Mouse (Mus musculus) embryo, embryonic 11.5 days (tissue): ENCODE data around the gene Kcnb1.

Source experiments
- DNase-seq: peaks from one replicate; pipeline ENCODE4 v3.0.0-alpha.2; 2012; ENCODE audit warnings: low read depth, low spot score

Gene Kcnb1

DNA sequence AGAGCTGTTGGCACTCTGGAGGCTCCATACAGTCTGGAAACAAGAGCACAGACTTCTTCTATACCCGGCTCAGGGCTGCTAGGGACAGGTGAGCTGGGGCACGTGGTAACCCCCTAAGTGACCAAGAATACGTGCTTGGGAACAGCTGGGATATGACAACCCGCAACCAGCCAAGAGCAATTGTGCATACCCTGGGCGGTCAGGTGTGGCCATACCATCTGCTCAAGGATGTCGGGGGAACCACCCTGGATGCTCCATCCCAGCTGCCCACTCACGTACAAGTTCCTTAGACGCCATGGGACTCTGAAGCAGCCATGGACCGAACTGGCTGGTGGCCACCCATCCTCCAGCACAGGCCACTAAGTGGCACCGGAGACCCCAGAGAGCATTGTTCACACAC, 26.8 kb downstream of the Kcnb1 start:
- no peak for DNase-seq

DNA sequence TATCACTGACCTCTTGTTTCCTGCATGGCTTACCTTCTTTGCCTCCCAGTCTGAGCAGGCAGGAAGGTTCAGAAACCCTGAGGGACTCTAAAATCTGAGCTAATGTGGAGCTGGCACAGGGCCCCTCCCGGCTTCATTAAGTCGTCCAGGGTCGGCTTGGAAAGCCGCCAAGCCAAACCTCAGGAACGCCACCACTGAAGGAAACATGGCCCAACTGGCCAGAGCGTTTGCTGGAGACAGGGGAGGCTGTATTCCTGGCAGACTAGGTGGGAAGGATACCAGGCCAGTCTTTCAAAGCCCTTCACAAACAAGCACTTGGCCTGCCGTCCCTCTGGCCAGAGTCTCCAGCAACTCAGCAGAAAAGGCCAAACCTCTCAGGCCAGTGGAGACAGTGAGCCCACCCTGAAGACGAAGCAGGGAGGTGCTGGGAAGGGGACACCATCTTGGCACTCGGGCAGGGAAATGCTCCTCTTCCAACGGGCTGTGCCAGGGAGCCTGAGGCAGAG, 27.4 kb downstream of the Kcnb1 start:
- no peak for DNase-seq

DNA sequence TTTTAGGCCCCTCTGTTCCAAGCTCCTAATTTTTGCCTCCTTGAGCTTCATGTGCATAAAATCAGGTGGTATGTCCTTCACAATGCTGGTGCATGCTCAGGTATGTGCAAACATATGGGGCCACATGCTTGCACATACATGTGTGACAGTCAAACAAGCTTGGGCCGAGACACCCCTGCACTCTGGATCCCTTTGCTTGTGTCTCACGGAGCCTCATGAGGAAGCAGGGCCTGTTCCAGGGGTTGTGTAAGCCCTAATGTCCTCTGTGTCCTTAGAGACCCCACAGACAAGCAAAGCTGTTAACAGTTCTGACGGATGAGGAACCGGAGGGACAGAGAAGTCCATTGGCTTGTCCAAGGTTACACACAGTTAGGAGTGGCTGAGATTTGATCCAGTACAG, 30.2 kb downstream of the Kcnb1 start:
- no peak for DNase-seq

DNA sequence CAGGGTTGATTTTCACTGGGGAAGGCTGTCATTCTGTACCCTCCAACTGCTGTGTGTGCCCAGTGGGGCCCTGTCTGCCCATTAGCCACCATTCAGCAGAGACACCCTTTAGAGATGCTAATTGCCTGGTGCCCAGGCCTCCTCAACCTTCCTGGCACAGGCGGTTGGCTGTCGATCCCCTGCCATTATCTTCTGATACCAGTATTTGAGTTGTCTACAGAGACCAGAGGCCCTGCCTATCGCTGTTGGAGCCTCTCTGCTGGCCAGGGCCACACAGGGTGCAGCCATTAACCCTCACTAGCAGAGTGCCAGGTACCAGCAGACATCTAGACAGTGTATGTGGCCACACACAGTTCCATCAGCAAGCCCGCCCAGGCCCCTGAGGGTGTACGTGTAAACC, 31.2 kb downstream of the Kcnb1 start:
- no peak for DNase-seq

DNA sequence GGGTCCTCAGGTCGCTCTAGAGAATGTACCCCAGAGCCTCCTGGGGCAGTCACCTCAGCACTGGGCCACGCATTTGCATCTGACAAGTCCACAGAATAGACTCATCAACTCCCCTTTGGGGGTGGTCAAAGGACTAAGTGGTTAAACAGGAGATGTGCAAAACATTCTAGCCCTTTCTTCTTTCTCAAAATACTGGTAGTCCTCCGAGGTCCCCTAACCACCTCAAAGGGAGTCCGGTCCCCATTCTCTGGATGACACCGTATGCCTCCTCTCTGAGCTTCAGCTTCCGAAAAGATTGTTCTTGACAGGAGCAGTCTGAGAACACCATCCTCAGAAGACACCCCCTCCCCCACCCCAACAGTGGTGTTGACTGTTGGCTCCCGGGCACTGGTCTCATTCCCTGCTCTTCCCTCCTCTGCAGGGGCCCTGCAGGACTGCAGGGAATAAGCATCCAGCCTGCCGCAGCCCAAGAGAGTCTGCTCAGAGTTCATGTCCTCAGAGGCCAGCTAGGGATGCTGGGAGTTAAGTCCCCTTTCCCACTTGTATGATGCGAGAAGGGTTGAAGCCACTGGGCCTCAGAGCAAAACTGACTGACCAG, 33.7 kb downstream of the Kcnb1 start:
- DNase-seq: no peak

DNA sequence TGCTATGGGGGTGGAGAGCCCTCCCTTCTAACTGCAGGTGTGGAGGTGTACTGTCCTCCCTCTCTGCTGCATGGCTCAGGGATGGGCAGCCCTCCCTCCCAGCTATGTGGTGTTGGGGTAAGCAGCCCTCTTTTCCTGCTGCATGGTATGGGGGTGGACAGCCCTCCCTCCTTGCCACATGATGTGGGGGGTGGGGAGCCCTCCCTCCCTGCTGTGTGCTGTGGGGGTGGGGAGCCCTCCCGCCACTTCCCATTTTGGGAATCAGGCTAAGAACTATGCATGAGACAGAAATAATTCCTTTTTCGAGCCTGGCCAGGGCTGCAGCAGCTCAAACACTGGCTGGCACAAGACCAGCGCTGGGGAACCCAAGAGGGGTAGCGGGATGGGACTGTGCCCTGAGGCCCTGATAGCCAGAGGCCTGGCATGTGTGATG, 34.4 kb downstream of the Kcnb1 start:
- no peak for DNase-seq

DNA sequence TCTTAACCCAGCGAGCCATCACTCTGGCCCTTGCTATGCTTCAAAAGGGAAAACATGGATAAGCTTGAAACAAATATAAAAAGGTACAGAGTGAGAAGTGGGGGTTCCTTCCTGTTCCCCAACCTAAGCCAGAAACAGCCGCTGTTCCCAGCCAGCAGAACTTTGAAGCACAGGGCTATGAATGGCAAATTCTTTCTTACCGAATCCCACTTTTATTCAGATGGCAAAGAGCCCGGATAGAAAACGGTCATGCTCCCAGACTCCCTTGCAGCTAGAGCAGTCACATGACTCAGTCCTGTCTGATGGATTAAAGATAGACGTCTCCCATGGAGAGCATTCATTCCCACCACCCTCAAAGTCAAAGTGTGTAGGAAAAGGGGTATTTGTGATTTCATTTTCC, 39.1 kb downstream of the Kcnb1 start:
- DNase-seq: no peak

DNA sequence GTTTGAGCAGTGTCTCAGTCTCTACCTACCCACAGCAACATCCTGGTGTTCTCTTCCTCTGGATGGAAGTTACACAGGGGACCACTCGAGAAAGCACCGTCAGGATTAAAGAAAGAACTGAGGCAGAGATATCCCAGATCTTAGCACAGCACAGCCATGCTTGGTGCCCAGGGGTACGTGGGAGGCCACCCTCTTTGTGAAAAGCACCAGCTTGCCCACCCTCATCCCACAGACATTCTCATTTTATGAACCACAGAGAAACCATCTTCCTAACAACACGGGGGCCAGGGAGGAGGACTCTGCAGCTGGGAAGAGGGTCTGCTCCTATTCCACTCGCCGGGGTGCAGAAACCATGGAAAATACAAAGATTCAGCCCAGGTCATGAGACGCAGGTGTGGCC, 39.8 kb downstream of the Kcnb1 start:
- DNase-seq: no peak

DNA sequence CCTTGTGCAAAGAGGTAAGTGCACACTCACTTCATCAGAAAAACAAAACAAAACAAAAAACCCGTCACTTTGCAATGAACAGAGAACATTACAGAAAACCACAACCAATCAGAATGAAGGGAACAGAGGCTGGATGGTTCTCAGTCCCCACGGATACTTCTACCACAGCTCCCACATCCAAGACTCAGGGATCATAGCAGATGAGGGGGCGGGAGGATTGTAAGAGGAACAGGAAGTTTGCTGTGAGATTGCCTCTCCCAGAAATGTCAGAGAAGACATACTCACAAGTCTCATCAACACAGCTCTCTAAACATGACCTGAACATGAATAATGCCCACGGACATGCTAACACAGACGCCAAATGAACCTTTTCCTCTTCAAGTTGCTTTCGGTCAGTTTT, 40.9 kb downstream of the Kcnb1 start:
- DNase-seq: no peak

DNA sequence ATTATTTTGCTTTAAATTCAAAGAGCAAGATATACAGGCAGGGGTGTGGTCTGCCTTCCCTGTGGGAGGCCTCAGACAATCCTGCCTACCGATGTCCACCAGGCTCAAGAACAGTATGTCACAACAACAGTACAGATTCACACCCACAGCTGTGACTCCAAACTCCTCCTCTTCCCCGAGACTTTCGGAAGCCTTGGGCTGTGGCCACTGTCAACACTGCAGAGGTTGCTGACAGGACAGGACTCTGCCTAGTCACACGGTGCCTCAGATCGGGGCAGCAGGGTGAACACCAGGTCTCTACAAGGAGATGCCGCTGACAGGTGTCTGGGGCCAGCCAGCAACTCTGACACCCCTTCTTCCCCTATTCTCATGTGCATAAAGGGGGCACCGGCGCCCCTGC, 42.2 kb downstream of the Kcnb1 start:
- DNase-seq: no peak

DNA sequence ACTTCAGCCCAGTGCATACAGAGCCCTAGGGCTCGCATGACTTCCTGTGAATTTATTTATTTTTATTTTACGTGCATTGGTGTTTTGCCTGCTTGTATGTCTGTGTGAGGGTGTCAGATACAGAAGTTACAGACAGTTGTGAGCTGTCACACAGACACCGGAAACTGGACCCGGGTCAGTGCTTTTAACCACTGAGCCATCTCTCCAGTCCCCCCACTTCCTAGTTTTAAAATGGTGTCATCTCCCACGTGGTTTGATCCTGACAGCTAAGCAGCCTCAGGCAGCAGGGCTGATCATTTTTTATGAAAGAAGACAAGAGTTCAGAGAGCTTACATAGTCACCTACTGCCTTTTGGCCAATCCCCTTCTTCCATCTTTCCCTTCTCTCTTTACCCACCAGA, 44.1 kb downstream of the Kcnb1 start:
- no peak for DNase-seq

DNA sequence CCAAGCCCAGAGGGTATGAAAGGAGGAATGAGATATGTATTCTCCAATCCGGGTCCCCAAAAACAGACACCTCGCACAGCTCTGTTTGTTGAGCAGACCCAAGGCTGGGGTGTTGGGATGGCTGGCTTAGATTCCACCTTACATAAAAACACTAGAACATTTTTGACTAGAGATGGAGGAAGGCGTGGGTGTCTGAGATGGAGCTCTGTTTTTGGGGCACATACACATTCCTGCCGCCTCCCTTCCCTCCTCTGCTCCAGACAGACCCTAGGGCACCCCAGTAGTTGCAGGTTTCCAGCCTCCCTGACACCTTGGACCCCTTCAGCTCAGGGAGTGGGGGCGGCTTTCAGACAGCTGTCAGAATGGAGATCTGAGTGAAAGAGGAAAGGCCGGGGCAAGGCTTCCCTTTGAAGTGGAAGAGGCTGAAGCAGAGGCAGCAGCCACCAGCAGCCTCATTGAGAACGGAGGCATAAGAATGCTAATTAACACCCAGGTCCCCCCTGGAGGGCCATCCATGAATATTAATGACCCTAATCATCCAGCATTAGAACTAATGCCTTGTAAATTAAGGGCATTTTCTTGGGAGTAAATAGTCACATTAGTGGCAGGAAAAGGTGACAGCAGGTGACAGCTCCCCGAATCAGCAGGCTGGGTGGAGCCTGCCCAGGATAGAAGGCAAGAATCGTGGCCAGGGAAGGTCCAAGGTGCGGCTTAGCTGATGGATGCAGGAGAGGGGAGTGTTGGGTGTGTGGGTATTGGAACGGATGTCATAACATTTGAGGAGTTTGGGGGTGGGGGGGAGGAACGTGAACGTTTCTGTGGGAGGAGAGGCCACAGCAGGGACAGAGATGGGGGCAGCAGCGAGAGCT, 45.3 kb downstream of the Kcnb1 start:
- no peak for DNase-seq

DNA sequence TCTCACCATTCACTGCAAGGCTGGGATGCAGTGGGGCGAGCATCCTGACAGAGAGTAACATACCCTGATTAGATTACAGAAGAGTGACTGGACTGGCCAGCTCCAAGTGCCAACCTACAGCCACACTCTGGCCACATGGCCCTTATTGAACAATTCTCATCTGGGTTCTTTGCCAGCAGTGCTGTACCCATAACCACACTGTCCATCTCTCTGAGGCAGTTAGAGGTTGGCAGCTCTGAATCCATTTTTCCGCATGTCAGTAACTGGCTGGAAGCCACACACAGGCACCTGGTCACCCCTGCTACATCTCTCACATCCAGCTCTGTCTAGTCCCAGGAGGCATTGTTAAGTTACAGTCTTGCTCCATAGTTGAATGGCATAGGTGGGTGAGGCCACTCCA, 46.0 kb downstream of the Kcnb1 start:
- no peak for DNase-seq

DNA sequence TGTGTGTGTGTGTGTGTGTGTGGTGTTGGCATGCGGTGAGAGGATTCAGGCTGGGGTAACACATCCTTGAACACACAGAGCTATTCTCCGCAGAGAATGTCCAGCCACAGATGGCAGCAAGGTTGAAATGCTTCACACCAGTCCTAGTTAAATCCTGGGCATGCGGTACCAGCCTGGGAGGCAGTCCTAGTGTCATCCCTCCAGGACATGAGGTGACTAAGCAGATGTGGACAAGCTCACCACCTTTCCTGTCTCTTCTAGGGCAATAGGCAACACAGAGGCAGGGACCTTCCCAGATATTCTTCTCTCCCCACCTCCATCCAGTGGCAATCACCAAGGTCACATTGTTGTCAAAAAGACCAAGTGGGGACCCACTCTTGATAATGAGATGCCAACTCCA, 47.7 kb downstream of the Kcnb1 start:
- no peak for DNase-seq

DNA sequence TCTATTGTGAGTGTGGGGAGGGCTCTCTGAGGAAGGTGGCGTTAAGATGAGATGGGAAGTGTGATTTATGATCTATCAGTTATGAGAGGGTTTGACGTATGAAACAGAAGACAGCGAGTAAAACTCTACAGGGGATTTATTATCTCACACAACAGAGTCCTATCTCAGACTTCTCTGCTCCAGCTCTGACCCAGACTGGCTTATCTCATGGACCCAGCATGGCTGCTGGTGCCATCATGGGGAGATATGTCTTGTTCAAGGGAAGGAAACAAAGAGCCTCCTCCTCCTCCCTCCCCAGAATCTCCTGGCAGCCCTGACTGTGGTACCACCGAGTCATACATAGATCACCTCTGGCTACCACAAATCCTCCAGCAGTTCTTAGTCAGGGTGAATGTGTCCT, 48.1 kb downstream of the Kcnb1 start:
- no peak for DNase-seq

DNA sequence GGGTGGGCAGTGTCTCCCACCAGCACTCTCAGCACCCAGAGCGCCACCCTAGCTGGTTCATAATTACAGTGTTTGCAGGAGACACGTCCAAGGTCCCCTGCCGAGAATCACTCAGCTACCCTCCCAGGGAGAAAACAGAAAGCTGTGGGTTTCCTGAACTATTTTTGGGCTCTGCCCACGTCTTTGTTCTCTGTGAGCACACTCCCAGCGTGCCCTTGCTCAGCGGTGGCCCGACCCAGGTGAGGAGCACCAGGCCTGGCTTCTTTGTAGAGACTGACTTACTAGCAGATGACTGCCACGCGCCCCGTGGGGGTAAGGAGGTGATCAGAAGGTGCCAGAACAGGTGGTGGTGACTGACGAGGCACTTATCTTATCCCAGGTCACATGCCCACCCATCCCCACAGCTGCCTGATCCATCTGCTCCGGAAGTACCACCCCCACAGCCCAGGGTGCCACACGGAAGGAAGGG, 50.1 kb downstream of the Kcnb1 start:
- DNase-seq: no peak

DNA sequence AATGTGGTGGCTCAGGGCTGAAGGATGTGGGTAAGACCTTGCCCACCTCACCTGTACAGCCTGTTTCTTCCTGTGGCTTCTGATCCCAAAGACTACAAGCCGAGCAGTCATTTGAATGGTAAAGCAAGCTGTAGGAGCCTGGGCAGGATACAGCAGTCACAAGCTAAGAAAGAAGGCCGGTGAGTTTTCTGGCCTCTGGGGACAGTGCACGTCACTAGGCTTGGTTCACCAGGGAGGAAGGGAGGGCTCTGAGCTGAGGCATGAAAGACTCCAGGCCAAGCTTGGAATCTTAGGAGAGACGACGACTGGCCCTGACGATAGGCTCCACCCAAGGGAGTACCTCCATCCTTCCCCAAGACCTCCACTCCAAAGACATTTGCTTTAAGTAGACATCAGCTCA, 51.3 kb downstream of the Kcnb1 start:
- DNase-seq: no peak

DNA sequence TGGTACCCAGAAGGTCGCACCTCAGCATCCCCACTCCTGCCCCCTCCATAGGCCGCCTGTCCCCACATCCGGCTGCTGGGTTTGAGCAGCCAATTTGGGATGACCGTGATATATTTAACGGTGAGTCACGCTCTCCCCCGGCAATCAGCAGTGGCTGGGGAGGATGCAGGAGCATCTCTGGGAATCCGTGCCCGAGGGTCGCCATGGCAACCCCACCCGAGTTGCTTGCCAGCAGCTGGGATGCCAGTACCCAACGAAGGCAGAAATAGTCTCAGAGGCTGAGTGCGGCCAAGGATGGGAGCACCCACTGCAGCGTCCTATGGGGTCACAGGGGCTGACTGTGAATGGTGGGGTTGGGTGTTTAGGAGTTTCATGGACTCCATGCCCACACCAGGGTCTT, 53.0 kb downstream of the Kcnb1 start:
- no peak for DNase-seq

DNA sequence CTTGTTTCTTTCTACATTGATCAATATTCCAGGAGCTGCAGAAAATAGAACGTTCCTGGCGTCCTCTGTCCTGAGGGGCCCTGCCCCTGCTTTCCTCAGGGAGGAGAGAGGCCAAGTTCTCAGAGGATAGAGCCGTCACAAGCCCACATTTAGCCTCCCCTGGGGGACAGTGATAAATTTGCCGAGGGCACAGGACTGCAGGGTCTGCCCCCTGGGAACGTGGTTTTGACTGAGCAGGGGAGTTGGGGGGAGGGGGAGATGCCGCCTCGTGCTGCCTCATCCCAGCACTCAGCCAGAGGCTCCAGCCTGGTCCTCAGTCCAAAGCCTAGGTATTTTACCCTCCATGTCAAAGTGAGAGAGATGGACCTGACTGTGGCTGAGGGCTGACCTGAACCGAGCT, 57.9 kb downstream of the Kcnb1 start:
- DNase-seq: no peak

DNA sequence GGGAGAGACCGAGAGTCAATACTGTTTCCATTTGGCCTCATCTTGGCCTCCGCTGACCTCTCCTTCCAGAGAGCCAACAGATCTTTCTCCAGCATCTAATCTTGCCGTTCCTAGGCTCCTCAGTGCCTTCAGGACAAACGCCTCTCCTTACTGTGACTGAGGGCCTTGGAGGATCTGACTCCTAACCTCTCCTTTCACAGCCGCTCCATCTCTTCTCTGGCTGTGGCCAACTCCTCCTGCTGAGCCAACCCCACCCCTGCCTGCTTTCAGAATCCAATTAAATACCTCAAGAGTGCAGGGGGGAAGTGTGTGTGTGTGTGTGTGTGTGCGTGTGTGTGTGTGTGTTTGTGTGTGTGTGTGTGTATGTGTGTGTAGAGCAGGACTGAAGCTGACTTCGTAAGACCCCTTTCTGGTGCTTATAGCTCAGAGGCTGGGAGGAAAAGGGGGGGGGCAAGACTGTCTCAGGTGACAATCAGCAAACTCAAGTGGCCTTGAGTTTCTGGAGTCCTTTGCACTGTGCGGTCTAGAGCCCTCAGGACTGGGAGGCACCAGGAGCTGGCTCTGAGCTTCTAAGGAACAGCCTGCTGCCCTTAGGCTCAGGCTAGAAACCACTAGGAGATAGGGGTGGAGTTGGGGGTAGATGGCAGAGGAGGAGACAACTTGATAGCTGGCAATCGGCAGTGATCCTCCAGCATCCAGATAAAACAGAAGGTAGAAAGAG, 59.7 kb downstream of the Kcnb1 start:
- DNase-seq: no peak

DNA sequence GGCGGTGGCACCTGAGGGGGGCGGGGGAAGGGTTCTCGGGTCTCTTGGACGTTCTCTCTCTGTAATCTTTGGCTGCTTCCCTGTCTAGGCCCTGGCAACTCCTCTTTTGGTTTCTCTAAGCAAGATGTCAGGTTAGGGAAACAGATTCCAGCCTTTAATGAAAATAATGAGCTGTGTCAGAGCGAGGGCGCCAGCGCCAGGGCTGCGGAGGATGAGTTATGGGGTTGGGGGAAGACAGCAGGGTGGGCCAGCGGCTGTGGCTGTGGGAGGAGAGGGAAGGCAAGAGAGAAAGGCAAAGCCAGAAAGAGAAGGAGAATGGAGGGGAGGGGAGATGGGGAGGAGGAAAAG, 60.4 kb downstream of the Kcnb1 start:
- DNase-seq: peak; percentile 35
